Mouse (Mus musculus) embryo, embryonic 10.5 days (tissue): ENCODE measurements at regions not wholly inside any gene's neighbourhood (a gene's known extent, or its start where the extent isn't known, plus 50 kb on each side); places are given as distances from the start of the nearest gene placed in this dataset.

Experiments
- DNase-seq: peaks from one replicate; pipeline ENCODE4 v3.0.0-alpha.2; 2015; ENCODE audit warnings: low spot score

GRCm38 (mm10) chr7:55710872-55711558 is 57.0 kb upstream of the Siglech start:
- peak; percentile 93 for DNase-seq
